Mouse (Mus musculus) thymus, postnatal 0 days (tissue): Measurements from ENCODE around the gene Klrb1f. TPM values are rescaled to one million over a fixed set of nuclear protein-coding genes. Genes with fewer than 3 reads are reported as not detected.

Source experiments
- polyA plus RNA-seq: library from polyadenylated mRNA; unstranded; fragments of >200 nt; fragmentation: Nextera tagmentation; extraction: Ambion mirVana; gene quantifications from 2 replicates; pipeline ENCODE4 v1.2.1, GENCODE M21; 2015

Klrb1f gene
- polyA plus RNA-seq, 1 experiment from 2014 or later: 2.7 TPM

Other genes with a start within 250 kb of the Klrb1f start
- gene Gm44511, start 219.6 kb upstream of the Klrb1f start, polyA plus RNA-seq: 0.58 and 0.96 TPM in 2 replicates
- gene Klrb1b, start 219.6 kb upstream of the Klrb1f start, polyA plus RNA-seq: 0.92 and 1.1 TPM in 2 replicates
- gene Clec2i, start 158.3 kb upstream of the Klrb1f start, polyA plus RNA-seq: 12.3 and 14.2 TPM in 2 replicates
- 48.3 and 50.0 TPM in 2 replicates for gene BC035044, start 154.8 kb upstream of the Klrb1f start, polyA plus RNA-seq
- 0.17 and 0.23 TPM in 2 replicates for gene Clec2g, start 111.5 kb upstream of the Klrb1f start, polyA plus RNA-seq
- gene Clec2e, start 55.0 kb downstream of the Klrb1f start, polyA plus RNA-seq: 0.07 TPM in 1 of 2 replicates, not detected in the other
- gene Clec2d, start 134.7 kb downstream of the Klrb1f start, polyA plus RNA-seq: 2.9 and 3.1 TPM in 2 replicates
- gene Cd69, start 229.5 kb downstream of the Klrb1f start, polyA plus RNA-seq: 53.2 and 58.8 TPM in 2 replicates